Mouse (Mus musculus) macrophage (primary cell): ENCODE results near the gene Mt4. TPM values are rescaled to one million over a fixed set of nuclear protein-coding genes. Genes with fewer than 3 reads are reported as not detected.
"Not testable (repeated sequence)": the region's sequence is repeated elsewhere in the genome, so short reads cannot be mapped to it uniquely, and the experiment has no call there.

Source experiments
- H3K27ac ChIP-seq: fragments of 350-480 bp; formaldehyde crosslinking; 2 replicates; pipeline ENCODE4 v1.9.0; 2021
- H3K36me3 ChIP-seq: fragments of 350-480 bp; formaldehyde crosslinking; 2 replicates; pipeline ENCODE4 v1.9.0; 2021; ENCODE audit errors: inconsistent target
- H3K4me3 ChIP-seq: fragments of 350-480 bp; formaldehyde crosslinking; 2 replicates; pipeline ENCODE4 v1.9.0; 2021; ENCODE audit errors: inconsistent target
- H3K79me2 ChIP-seq: fragments of 350-480 bp; formaldehyde crosslinking; 2 replicates; pipeline ENCODE4 v1.9.0; 2021; ENCODE audit errors: inconsistent target
- WGBS: methylation state at CpG from one replicate; pipeline ENCODE4 v1.1.7; 2026; ENCODE audit warnings: inconsistent platforms; ENCODE audit not compliant: missing documents; 5-methylcytosine and 5-hydroxymethylcytosine counted together
- polyA plus RNA-seq: library from polyadenylated mRNA; stranded (reverse); fragments of 250-400 nt; gene quantifications from 3 replicates; pipeline ENCODE4 v1.2.4, GENCODE M21; 2018; ENCODE audit warnings: inconsistent platforms

Gene Mt4
- polyA plus RNA-seq, 1 experiment from 2014 or later, result not detected

DNA sequence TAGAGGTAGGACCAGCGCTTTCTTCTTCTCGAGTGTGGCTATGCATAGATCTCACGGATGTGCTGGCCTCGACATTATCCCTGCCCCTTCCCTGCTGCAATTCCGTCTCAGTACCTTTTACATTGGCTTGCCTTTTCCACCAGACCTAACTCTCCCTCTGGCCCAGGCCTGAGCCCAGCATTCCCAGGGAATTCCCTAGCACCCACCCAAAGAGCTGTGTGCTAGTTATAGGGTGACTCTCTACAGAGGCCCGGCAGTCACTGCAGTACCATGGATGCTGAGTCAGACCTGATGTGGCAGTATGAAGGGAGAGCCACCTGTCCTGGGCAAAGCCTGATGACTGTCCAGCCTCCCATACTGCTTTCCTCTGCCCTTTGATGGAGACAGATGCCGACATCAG lies 16.5 kb downstream of the Mt4 start:
- Histone ChIP-seq H3K36me3 (no peaks in the 10 kb centered on the region), H3K27ac (no peak overlapping the region), H3K4me3 (no peak overlapping the region), H3K79me2 (no peaks in the 10 kb centered on the region)
- 53% methylated on average over 7 of the region's 7 CpGs for WGBS

DNA sequence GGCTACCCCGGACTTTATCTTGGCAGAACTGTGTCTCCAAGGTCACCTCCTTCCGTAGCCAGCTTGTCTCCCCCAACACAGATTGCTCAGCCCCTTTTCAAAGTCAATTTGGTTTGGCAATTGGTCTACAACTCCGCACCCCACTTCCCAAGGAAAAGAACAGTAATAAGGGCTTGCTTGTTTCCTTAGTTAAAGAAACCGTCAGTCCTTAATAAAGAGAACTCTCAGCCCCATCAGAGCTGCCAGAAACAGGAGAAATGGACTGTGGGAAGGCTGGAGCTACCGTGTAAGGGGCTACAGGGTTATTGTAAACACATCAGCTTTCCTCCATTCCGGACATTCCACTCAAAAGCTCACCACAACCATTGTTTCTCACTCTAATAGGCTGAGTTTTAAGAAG lies 17.5 kb downstream of the Mt4 start:
- no peaks in the 10 kb centered on the region for H3K36me3 ChIP-seq
- 77% methylated on average over 6 of the region's 6 CpGs for WGBS
- no peak overlapping the region for H3K4me3 ChIP-seq
- H3K79me2 ChIP-seq, result no peaks in the 10 kb centered on the region
- H3K27ac ChIP-seq, result no peak overlapping the region

DNA sequence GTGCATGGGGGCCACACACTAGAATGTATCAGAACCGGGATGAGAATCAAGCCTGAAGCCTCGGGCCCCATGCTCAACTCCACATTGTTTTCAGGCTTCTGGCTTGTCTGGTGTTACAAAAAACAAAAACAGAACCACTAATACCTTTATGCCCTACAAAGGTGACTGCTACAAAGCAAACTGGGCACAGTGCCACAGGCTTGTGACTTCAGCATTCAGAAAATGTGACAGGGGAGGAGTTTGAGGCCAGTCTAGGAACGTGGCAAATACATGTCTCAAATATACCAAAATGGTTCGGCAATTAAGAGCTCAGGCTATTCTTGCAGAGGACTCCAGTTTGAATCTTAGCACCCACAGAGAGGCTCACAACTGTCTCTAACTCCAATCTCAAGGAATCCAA lies 19.1 kb downstream of the Mt4 start:
- Histone ChIP-seq H3K79me2 (no peaks in the 10 kb centered on the region), H3K27ac (no peak overlapping the region), H3K4me3 (no peak overlapping the region), H3K36me3 (no peaks in the 10 kb centered on the region)
- WGBS, result 59% methylated on average over 4 of the region's 4 CpGs

DNA sequence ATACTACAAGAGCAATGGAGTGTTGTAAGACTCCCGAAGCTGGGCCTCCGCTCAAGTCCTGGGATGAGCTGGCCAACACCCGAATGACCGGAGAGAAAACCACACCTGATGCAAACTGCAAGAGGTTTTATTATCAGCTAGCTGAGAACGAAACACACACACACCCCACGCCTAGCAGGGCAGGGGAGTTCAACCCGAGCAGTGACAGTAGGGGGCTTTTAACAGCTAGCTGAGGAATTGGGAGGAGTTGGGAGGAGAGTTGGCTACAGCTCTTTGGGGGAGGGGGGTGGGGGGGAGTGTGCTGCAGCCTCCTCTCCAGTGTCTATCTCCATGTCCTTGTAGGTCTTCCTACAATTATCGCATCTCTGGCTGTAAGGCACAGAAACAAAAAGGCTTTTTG lies 28.8 kb downstream of the Mt4 start:
- not testable (repeated sequence) for H3K79me2 ChIP-seq, H3K4me3 ChIP-seq, H3K36me3 ChIP-seq, H3K27ac ChIP-seq
- WGBS, result 86% methylated on average over 7 of the region's 8 CpGs

DNA sequence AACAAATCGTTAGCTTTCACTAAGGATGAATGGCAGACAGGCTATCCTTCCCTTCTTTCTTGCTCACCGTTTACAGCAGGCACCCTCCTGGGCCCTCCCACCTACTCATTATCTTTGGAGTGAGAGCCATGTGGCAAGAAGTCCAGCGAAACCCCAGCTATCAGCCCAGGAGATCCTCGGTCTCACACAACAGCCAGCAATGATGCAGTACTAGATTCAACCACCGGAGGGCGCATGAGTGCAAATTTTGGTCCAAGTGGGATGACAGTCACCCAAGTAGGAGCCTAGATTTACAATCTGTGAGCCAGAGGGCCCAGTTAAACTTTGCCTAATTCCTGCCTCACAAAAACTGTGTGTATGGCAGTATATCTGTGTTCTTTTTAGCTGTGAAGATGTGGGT lies 30.2 kb downstream of the Mt4 start:
- H3K36me3 ChIP-seq, result no peaks in the 10 kb centered on the region
- no peaks in the 10 kb centered on the region for H3K79me2 ChIP-seq
- H3K4me3 ChIP-seq, result no peak overlapping the region
- 2% methylated on average over 5 of the region's 6 CpGs for WGBS
- no peak overlapping the region for H3K27ac ChIP-seq

DNA sequence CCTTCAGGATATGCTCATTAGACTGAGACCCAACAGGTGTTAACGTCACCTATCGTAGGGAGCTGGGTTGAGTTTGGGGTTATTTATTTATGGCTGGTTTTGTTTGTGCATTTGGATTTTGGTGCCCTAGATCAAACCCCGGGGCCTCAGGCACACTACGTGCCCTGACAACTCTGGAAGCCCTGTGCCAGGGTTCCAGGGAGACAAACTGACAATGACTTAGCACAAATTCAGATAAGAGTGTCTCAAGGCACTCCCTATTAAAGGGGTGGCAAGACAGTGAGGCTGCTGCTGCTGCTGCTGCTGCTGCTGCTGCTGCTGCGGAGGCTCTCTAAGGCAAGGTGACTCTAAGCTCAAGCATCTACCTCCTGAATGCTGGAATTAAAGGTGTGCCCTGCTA lies 32.5 kb downstream of the Mt4 start:
- 86% methylated on average over 5 of the region's 5 CpGs for WGBS
- Histone ChIP-seq H3K4me3 (no peak overlapping the region), H3K27ac (no peak overlapping the region), H3K36me3 (no peaks in the 10 kb centered on the region), H3K79me2 (no peaks in the 10 kb centered on the region)

DNA sequence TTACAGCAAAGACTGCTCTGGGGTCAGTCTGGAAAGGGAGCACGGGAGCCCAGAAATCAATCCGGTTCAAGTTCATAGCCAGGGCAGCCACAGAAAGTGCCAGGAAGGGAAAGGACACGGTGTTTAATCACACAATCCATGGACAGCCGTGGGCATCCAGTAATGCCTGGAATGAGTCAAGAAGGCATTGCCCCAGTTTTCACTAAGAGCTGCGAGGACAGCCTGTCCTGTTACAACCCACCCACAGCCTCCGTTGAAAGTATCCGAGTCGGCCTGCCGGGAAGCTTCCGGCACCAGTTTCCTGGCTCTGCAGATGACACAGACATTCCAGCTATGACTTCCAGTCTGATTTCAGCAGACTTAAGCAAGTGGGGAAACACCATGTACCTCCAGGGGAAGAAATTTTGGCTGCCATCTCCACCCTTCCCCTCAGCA lies 34.3 kb downstream of the Mt4 start:
- H3K4me3 ChIP-seq, result no peak overlapping the region; the same call in 1 of the 2 replicates
- H3K79me2 ChIP-seq, result no peaks in the 10 kb centered on the region
- no peaks in the 10 kb centered on the region for H3K36me3 ChIP-seq
- 38% methylated on average over 10 of the region's 10 CpGs for WGBS
- H3K27ac ChIP-seq, result no peak overlapping the region

DNA sequence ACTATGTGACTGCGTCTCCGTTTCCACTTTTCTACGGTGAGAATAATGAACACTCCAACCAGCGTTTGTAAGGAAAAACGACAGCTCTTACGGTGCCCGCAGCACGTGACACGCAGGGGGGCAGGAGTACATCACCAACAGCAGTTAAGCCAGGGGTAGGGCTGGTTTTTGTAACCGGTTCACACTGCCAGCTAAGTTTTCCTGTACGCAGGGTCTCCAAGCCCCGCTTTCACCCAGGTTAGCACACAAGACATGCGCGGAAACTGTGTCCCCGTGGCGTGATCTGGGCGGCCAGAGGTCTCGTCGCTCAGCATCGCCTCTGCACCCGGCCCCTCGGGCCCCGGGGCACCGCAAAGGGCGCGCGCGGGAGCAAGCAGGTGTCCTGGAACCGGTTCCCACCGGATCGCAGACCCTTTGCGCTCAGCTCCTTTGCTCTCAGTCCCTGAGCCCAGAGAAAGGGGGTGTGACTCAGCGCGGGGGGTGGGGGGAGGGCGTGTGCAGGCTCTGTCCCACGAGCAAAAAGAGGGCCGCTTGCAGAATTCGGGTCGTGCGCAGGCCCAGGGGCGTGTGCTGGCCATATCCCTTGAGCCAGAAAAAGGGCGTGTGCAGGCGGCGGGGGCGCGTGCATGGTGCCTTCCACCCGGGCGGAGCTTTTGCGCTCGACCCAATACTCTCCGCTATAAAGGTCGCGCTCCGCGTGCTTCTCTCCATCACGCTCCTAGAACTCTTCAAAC lies 35.2 kb downstream of the Mt4 start, which contains the start of gene Mt2:
Gene Mt2 (plus strand): TSS at position 590 of the 734 bp plus-strand sequence.
- Histone ChIP-seq H3K27ac (peak within 1 kb of the TSS; percentile 60), H3K4me3 (peak within 1 kb of the TSS; percentile 69), H3K79me2 (no peaks in the 10 kb centered on the region), H3K36me3 (no peaks in the 10 kb centered on the region)
- 3% methylated on average over 55 of the region's 56 CpGs for WGBS

DNA sequence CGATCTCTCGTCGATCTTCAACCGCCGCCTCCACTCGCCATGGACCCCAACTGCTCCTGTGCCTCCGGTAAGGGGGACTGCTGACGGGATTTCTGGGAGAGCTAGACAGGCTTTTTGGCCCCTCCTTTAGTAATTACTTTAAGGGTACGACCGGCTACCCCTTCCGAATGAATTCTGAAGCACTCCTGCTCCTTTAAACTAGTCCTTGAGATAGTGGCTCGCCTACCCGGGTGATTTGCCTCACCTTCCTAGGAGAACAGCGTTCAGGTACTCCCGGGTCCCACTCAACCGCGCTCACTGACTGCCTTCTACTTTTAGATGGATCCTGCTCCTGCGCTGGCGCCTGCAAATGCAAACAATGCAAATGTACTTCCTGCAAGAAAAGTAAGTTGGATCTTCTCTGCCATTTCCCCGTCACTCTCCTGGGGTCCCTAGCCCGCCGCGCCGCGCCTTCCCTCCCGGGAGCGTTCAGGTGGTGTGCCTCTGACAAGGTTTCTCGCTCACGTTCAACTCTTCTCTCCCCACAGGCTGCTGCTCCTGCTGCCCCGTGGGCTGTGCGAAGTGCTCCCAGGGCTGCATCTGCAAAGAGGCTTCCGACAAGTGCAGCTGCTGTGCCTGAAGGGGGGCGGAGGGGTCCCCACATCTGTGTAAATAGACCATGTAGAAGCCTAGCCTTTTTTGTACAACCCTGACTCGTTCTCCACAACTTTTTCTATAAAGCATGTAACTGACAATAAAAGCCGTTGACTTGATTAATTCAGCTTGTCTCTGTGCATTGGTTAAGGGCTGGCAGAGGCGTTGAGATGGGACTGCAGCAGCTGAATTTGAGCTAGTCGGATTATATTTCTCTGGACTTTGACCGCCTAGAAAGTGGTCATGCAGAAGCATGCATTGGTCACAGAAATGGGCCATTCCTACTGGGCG lies 36.1 kb downstream of the Mt4 start:
- Histone ChIP-seq H3K27ac (peak overlapping the region; percentile 60), H3K4me3 (peak overlapping the region; percentile 69), H3K79me2 (no peaks in the 10 kb centered on the region), H3K36me3 (no peaks in the 10 kb centered on the region)
- WGBS, result 5% methylated on average over 39 of the region's 39 CpGs

DNA sequence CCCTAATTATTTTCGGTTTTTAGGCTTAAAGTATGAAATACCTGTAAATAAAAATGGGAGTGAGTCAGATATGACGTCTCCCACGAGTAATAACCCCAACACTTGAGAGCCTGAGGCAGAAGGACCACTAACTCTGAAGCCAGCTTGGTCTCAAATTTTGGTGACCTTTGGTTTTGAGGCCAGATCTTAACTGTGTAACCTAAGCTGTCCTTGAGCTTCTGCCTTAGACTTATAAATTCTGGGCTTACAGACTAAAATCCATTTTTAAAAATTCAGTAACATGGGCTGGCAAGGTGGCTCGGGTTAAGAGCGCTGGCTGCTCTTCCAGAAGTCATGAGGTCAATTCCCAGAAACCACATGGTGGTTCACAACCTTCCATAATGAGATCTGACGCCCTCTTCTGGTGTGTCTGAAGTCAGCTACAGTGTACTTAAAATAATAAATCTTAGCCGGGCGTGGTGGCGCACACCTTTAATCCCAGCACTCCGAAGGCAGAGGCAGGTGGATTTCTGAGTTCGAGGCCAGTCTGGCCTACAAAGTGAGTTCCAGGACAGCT lies 36.9 kb downstream of the Mt4 start:
- H3K79me2 ChIP-seq, result no peaks in the 10 kb centered on the region

DNA sequence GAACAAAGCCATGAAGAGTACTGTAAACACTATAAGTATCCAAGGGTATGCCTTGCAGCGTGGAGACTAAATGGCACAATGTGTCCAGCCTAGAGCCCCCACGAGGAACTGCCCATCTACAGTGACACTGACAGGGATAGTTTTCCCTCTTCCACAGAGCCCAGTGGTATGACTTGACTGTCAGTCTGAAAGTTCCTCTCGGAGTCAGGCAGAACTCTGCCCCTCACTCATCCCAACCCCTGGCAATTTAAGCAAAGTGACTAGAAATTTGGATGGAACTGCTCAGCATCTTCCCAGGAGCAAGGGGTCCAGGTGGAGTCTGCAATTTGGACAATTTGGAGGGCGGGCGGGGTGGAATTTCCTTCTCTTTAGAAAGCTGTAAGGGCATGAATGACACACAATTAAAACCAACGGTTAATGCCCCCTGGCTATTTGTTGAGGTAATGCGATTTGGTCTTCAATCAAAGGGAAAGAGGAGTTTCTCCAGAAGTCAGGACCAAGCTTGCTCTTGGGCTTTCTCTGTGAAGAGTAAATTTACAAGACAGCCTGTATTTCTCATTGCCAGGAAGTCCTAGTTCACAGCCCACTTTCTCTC lies 37.7 kb downstream of the Mt4 start:
- Histone ChIP-seq H3K79me2 (no peaks in the 10 kb centered on the region), H3K27ac (no peak overlapping the region), H3K4me3 (no peak overlapping the region), H3K36me3 (no peaks in the 10 kb centered on the region)
- WGBS, result 53% methylated on average over 7 of the region's 7 CpGs

More for the DNA sequence above, 36.9 kb downstream of the Mt4 start:
- Histone ChIP-seq H3K36me3 (no peaks in the 10 kb centered on the region), H3K27ac (no peak overlapping the region), H3K4me3 (no peak overlapping the region)
- WGBS, result 66% methylated on average over 9 of the region's 11 CpGs

DNA sequence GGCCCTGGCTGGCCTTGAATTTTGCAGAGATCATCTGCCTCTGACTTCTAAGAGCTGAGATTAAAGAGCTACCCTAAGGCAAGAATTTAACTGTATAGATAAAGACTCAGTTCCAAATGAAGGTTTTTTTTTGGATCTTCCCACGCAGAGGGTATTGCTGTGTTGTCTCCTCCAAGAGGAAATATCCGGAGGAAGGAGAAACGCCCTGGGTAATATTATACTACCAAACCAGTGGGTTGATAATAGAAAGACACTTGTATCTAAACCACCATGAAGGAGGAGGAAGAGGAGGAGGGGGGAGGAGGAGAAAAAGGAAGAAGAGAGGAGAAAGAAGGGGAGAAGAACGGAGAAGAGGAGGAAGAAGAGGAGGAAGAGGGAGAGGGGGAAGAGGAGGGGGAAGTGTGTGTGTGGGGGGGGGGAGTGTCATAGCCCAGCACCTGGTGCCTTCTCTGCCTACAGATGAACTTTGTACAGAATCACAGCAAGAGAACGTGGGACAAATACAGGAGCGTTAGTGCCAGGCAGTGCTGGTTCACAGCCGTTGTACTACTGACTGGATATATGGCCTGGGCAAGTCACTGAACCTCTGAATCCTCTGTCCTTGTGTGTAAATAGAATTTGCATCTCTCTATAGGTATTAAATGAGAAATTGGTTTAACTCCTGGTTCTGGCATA lies 40.9 kb downstream of the Mt4 start:
- 77% methylated on average over 4 of the region's 7 CpGs for WGBS
- Histone ChIP-seq H3K27ac (peak overlapping the region; percentile 85), H3K79me2 (peaks cover 13% of the 10 kb centered on the region), H3K4me3 (no peak overlapping the region), H3K36me3 (no peaks in the 10 kb centered on the region)

DNA sequence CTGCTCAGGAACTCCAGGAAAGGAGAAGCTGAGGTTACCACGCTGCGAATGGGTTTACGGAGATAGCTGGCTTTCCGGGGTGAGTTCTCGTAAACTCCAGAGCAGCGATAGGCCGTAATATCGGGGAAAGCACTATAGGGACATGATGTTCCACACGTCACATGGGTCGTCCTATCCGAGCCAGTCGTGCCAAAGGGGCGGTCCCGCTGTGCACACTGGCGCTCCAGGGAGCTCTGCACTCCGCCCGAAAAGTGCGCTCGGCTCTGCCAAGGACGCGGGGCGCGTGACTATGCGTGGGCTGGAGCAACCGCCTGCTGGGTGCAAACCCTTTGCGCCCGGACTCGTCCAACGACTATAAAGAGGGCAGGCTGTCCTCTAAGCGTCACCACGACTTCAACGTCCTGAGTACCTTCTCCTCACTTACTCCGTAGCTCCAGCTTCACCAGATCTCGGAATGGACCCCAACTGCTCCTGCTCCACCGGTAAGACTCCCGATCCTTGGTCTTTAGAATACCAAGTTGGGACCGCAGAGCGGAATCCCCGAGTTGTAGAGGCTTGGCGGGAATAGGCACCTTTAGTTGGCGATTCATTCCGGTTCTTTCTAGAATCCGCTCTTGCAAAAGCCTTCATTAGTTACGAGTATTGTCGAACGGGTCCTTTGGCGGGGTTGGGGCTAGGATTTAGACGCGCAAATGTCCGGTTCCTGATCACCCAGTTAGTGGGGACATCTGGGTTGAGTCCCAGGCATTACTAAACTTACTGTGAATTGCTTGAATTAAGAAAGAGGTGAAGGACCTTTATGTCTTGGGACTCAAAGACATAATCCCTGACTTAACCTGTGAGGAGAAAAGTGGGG lies 42.1 kb downstream of the Mt4 start, which contains the start of gene Mt1:
Gene Mt1 (plus strand): TSS at position 226 of the 856 bp plus-strand sequence.
- Histone ChIP-seq H3K27ac (peak within 1 kb of the TSS; percentile 98), H3K4me3 (peak within 1 kb of the TSS; percentile 95), H3K36me3 (no peaks in the 10 kb centered on the region), H3K79me2 (peaks cover 13% of the 10 kb centered on the region)
- WGBS, result under 1% methylated on average over 50 of the region's 50 CpGs
